Mouse (Mus musculus) ES-E14 (cell line): ENCODE measurements around the gene B3gntl1. TPM values are rescaled to one million over a fixed set of nuclear protein-coding genes. Genes with fewer than 3 reads are reported as not detected.
"Not testable (repeated sequence)": the region's sequence is repeated elsewhere in the genome, so short reads cannot be mapped to it uniquely, and the experiment has no call there.

ENCODE experiments used
- DNase-seq: peaks from one replicate; pipeline ENCODE4 v3.0.0-alpha.2; 2013; ENCODE audit warnings: low read depth, low spot score
- H3K27ac ChIP-seq: 2 replicates; pipeline ENCODE4 v1.5.1; 2012; ENCODE audit warnings: low read depth, mild to moderate bottlenecking, low read length, moderate library complexity, mixed read lengths; ENCODE audit not compliant: poor library complexity, insufficient read depth, severe bottlenecking
- H3K36me3 ChIP-seq: 2 replicates; pipeline ENCODE4 v1.6.1; 2012; ENCODE audit warnings: mild to moderate bottlenecking, low read length, moderate library complexity, mixed read lengths; ENCODE audit not compliant: control insufficient read depth, poor library complexity, insufficient read depth, severe bottlenecking
- H3K4me1 ChIP-seq, 2 experiments: fragments of 150-350 bp in 1 of 2; sonication (generic) in 1 of 2; 2 replicates each; pipeline ENCODE4 v1.6.1; 2012; ENCODE audit warnings: low read length in 2 of 2, mild to moderate bottlenecking in 1 of 2, mixed read lengths in 1 of 2; ENCODE audit not compliant: control insufficient read depth in 2 of 2, insufficient read depth in 2 of 2, poor library complexity in 1 of 2
- H3K4me3 ChIP-seq, 2 experiments: fragments of 150-350 bp in 1 of 2; sonication (generic) in 1 of 2; 2 replicates each; pipeline ENCODE4 v1.5.1; 2012; ENCODE audit warnings: low read length in 2 of 2, low read depth in 1 of 2, mild to moderate bottlenecking in 1 of 2, mixed read lengths in 1 of 2; ENCODE audit not compliant: insufficient read depth in 1 of 2, poor library complexity in 1 of 2, severe bottlenecking in 1 of 2
- H3K9ac ChIP-seq: 2 replicates; pipeline ENCODE4 v1.6.1; 2012; ENCODE audit warnings: low read depth, mild to moderate bottlenecking, low read length, mixed read lengths; ENCODE audit not compliant: poor library complexity, insufficient read depth, severe bottlenecking
- H3K9me3 ChIP-seq: fragments of 150-350 bp; sonication (generic); 2 replicates; pipeline ENCODE4 v1.6.1; 2012; ENCODE audit warnings: low read depth, mild to moderate bottlenecking, low read length; ENCODE audit not compliant: control insufficient read depth, insufficient read depth
- CHD2 ChIP-seq: IDR thresholded peaks from 2 replicates; pipeline ENCODE4 v1.6.1; 2014; ENCODE audit warnings: mild to moderate bottlenecking, low read depth, low read length, inconsistent platforms
- HCFC1 ChIP-seq: IDR thresholded peaks from 2 replicates; pipeline ENCODE4 v1.6.1; 2012; ENCODE audit warnings: low read length, inconsistent platforms, borderline replicate concordance; ENCODE audit not compliant: insufficient read depth
- MAFK ChIP-seq: IDR thresholded peaks from 2 replicates; pipeline ENCODE4 v1.6.1; 2014; ENCODE audit warnings: mild to moderate bottlenecking, low read depth, low read length, inconsistent platforms; ENCODE audit not compliant: insufficient read depth
- ZC3H11A ChIP-seq: IDR thresholded peaks from 2 replicates; pipeline ENCODE4 v1.6.1; 2012; ENCODE audit warnings: low read depth, mild to moderate bottlenecking, inconsistent platforms, low read length, borderline replicate concordance
- ZNF384 ChIP-seq: IDR thresholded peaks from 2 replicates; pipeline ENCODE4 v1.6.1; 2012; ENCODE audit warnings: low read depth, low read length, inconsistent platforms
- in situ Hi-C, 2 experiments: fragments of 600-800 bp; cut with MboI; formaldehyde crosslinking; loops; one replicate each; pipeline ENCODE4 v1.15.1; 2025; ENCODE audit warnings: low sequenced_read_pairs in 2 of 2, inconsistent platforms in 1 of 2; ENCODE audit not compliant: unreplicated experiment in 2 of 2
- total RNA-seq: library from RNA; depleted of rRNA; stranded (reverse); fragments of 300-350 nt; gene quantifications from 2 replicates; pipeline ENCODE4 v1.2.3, GENCODE M21; 2012

B3gntl1 gene
- total RNA-seq, 1 experiment = 13.2 TPM

GRCm38 (mm10) chr11:121661116-121661515, 11.8 kb downstream of the B3gntl1 start:
- in situ Hi-C loops = no loop called here
- no peak overlapping the region for H3K27ac ChIP-seq

GRCm38 (mm10) chr11:121660604-121661003, 12.3 kb downstream of the B3gntl1 start:
- H3K9ac ChIP-seq, in situ Hi-C loops, H3K4me1 ChIP-seq, DNase-seq, H3K27ac ChIP-seq, H3K4me3 ChIP-seq, H3K36me3 ChIP-seq, H3K9me3 ChIP-seq: not testable (repeated sequence)

More at GRCm38 (mm10) chr11:121661116-121661515, 11.8 kb downstream of the B3gntl1 start:
- H3K36me3 ChIP-seq = peaks cover 2% of the 10 kb centered on the region
- DNase-seq = no peak
- H3K9ac ChIP-seq = no peak overlapping the region
- no peak for TF ChIP-seq HCFC1
- TF ChIP-seq CHD2 = no peak
- TF ChIP-seq ZC3H11A = no peak
- TF ChIP-seq ZNF384 = no peak
- TF ChIP-seq MAFK = no peak
- H3K4me3 ChIP-seq = no peak overlapping the region
- H3K4me1 ChIP-seq = no peaks in the 10 kb centered on the region
- no peaks in the 10 kb centered on the region for H3K9me3 ChIP-seq

DNA sequence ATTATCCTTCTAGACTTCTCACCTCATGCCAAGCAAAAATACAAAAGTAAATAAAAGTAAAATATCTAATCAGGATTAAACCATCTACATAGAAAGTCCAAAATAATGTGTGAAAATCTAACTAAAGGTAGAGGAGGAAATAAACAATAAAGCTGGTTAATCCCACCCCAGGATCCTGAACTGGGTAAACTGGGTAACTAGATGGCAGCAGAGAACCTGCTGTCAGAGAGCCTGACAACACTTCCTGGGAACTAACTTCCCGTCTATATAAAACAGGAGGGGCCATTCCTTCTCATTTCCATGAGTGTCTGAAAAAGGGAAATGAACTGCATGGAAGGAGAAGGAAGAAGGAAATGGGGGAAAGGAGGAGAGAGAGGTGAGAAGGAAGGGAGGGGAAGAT, 14.8 kb downstream of the B3gntl1 start:
- no peak overlapping the region for H3K27ac ChIP-seq
- no peak for DNase-seq
- no peaks in the 10 kb centered on the region for H3K4me1 ChIP-seq
- no peak overlapping the region for H3K4me3 ChIP-seq
- H3K9me3 ChIP-seq = no peaks in the 10 kb centered on the region
- TF ChIP-seq ZC3H11A (no peak), ZNF384 (no peak), HCFC1 (no peak), CHD2 (no peak), MAFK (no peak)
- in situ Hi-C loops = no loop called here
- peaks cover 2% of the 10 kb centered on the region; the same call in 1 of the 2 replicates for H3K36me3 ChIP-seq
- no peak overlapping the region for H3K9ac ChIP-seq

DNA sequence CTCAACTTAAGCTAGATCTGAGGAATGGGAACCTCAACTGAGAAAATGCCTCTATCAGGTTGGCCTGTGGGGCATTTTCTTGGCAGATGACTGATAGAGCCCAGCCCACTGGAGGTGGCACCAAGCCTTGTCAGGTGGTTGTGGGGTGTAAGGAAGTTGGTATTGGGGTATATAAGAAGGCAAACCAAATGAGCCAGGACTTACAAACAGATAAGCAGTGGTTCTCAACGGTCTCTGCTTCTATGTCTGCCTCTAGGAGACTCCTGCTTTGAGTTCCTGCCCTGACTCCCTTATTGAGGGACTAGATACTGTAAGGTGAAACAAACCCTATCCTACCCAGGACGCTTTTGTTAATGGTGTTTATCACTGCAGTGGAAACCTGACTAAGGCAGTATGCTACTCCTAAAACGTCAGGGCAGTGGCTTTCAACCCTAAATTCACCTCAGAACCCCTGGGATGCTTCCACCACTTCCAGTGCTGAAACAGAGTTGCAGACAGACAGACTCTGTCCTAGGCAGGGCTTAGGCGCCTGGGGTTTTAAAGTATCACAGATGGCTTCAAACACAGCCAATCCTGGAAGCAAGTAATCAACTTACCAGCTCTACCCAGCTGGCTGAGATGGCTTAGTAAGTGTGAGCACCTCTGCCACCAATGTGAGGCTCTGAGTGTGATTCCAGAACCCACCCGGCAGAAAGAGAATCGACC, 17.0 kb downstream of the B3gntl1 start:
- in situ Hi-C loops = no loop called here
- no peak overlapping the region for H3K4me3 ChIP-seq
- no peak overlapping the region for H3K9ac ChIP-seq
- H3K4me1 ChIP-seq = no peaks in the 10 kb centered on the region
- H3K9me3 ChIP-seq = no peaks in the 10 kb centered on the region
- TF ChIP-seq CHD2 (no peak), HCFC1 (no peak), MAFK (no peak), ZC3H11A (no peak), ZNF384 (no peak)
- no peak for DNase-seq
- H3K27ac ChIP-seq = no peak overlapping the region
- no peaks in the 10 kb centered on the region for H3K36me3 ChIP-seq

DNA sequence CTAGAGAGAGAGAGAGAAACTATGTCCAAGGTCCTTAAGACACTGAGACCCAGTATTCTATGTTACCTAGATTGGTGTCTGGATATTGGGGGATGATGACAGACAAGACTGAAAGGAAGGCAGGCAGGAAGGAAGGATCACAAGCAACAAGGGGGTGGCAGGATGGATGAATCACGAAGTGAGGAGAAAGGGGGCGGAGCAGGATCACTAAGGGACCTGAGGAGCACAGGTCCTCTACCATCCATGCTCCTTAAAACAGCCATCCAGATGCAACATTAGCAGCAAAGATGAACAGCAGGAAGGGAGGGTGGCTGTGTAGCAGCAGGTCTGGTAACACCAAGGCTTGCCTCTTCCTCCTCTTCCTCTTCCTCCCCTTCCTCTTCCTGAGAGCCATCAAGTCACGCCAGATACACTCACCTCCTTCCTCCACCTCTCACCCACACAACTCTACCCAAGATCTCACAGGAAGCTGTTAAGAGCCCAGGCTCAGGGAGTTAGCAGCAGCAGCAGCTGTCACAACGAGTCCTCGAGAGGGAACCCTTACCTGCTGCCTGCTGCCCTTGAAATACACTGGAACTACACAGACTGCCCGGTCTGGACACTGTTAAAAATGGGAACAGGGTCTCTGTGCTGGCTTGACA, 17.7 kb downstream of the B3gntl1 start:
- no peaks in the 10 kb centered on the region for H3K9me3 ChIP-seq
- in situ Hi-C loops = no loop called here
- no peaks in the 10 kb centered on the region for H3K4me1 ChIP-seq
- no peak overlapping the region for H3K27ac ChIP-seq
- no peak overlapping the region for H3K4me3 ChIP-seq
- H3K9ac ChIP-seq = no peak overlapping the region
- TF ChIP-seq HCFC1 = no peak
- no peak for TF ChIP-seq ZC3H11A
- TF ChIP-seq ZNF384 = no peak
- no peak for TF ChIP-seq MAFK
- no peak for TF ChIP-seq CHD2
- DNase-seq = no peak
- peaks cover 4% of the 10 kb centered on the region; the same call in 1 of the 2 replicates for H3K36me3 ChIP-seq
